Mouse (Mus musculus): ENCODE results near the gene Htr1f.

GRCm38 (mm10) chr16:65083475-65083874, 22.2 kb downstream of the Htr1f start:
- TF ChIP-seq CTCF (conservative IDR thresholded peaks at IDR 0.05; ENCODE audit: low read length) (no peak), NANOG (IDR thresholded peaks at IDR 0.05; ENCODE audit: borderline replicate concordance, low read length) (no peak)

Data from E14TG2a.4 (cell line).